9 mouse cellular contexts compared by ENCODE assay signal in the genomic region with DNA sequence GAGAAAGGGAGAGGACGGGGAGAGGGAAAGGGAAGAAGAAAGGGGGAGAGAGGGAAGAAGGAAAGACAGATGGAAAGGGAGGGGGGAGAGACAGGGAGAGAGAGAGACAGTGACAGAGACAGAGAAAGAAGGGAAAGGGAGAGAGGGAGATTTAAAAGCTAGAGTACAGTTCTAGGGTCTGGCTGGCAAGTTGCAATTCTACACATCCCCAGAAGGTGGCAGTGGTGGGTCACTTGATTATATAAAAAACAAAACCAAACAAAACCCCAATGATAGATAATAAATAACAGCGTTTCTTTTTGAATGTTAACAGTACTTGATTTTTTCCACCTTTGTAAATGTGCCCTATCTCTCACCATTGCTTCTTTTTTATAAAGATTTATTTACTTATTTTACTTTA. TPM values are rescaled to one million over a fixed set of nuclear protein-coding genes. Genes with fewer than 3 reads are reported as not detected.
DNase-seq lines count a peak whose midpoint lies in the region; ATAC-seq and TF ChIP-seq lines count a peak whose summit lies in the region.
"Had no signal": no experiment of that assay in that cellular context is flagged by ENCODE, and none has a peak within 500 bp of the region (broad histone marks: within the 10 kb centered on the region; RNA-seq: fewer than 3 reads in every experiment).

No protein-coding gene starts in this region.

- WGBS in lung, embryonic 14.5 days = 23% methylated on average over 2 of the region's 2 CpGs

- TF ChIP-seq CTCF in lung, embryonic 14.5 days (IDR thresholded peaks at IDR 0.05; ENCODE audit: low read depth) = peak; percentile 79

- peaks cover 23% of the 10 kb centered on the region; the same call in 1 of the 2 replicates for H3K36me3 ChIP-seq in lung, embryonic 14.5 days (ENCODE audit: insufficient read depth)

- no peak overlapping the region for H3K4me2 ChIP-seq in lung, embryonic 14.5 days
- H3K4me2 ChIP-seq: heart, embryonic 15.5 days had no signal

- DNase-seq in cerebellum, adult 11 months = peak; percentile 49
- peak; percentile 19 for DNase-seq in ovary, postnatal 10 days (ENCODE audit: low spot score)
- no peak for DNase-seq in ovary, adult 18-20 months (ENCODE audit: low spot score)
- peak; percentile 64 to 70 for DNase-seq in cerebellum, postnatal 36 days
- peak; percentile 85 for DNase-seq in induced T-regulatory cell, adult 2 months (ENCODE audit: low read depth)
- DNase-seq in lung, embryonic 14.5 days = peak; percentile 83
- peak; percentile 57 for DNase-seq in retina, postnatal 1 day

- H3K4me1 ChIP-seq in lung, embryonic 14.5 days (ENCODE audit: insufficient read depth) = no peaks in the 10 kb centered on the region
- H3K4me1 ChIP-seq: heart, embryonic 15.5 days had no signal

- H3K27me3 ChIP-seq in lung, embryonic 14.5 days (ENCODE audit: insufficient read depth, low read length) = no peaks in the 10 kb centered on the region
- H3K27me3 ChIP-seq: heart, embryonic 15.5 days had no signal

- H3K27ac ChIP-seq in lung, embryonic 14.5 days (ENCODE audit: low read depth) = no peak overlapping the region
- H3K27ac ChIP-seq: heart, embryonic 15.5 days had no signal

- ATAC-seq in cerebellum, adult (ENCODE audit: insufficient number of reproducible peaks, low FRiP score, low TSS enrichment) = no peak
- ATAC-seq in lung, embryonic 14.5 days (ENCODE audit: insufficient read depth) = peak; percentile 47; the same call in 1 of the 2 replicates

- no peak overlapping the region for H3K9ac ChIP-seq in lung, embryonic 14.5 days
- H3K9ac ChIP-seq: heart, embryonic 15.5 days had no signal

- H3K9me3 ChIP-seq in lung, embryonic 14.5 days (ENCODE audit: low read depth, low read length) = no peaks in the 10 kb centered on the region
- H3K9me3 ChIP-seq: heart, embryonic 15.5 days had no signal

- no peak overlapping the region for H3K4me3 ChIP-seq in lung, embryonic 14.5 days (ENCODE audit: low read depth, low read length)
- H3K4me3 ChIP-seq: heart, embryonic 15.5 days had no signal

RNA-seq across cellular contexts. Expression of a gene that starts 28.3 kb away (rescaled TPM):
- polyA plus RNA-seq in lung, embryonic 14.5 days (2014; fragmentation: Nextera tagmentation; extraction: Ambion mirVana) = 68.2 and 69.7 TPM in 2 replicates
